ENCODE assay signal across 8 mouse cellular contexts in the genomic region with DNA sequence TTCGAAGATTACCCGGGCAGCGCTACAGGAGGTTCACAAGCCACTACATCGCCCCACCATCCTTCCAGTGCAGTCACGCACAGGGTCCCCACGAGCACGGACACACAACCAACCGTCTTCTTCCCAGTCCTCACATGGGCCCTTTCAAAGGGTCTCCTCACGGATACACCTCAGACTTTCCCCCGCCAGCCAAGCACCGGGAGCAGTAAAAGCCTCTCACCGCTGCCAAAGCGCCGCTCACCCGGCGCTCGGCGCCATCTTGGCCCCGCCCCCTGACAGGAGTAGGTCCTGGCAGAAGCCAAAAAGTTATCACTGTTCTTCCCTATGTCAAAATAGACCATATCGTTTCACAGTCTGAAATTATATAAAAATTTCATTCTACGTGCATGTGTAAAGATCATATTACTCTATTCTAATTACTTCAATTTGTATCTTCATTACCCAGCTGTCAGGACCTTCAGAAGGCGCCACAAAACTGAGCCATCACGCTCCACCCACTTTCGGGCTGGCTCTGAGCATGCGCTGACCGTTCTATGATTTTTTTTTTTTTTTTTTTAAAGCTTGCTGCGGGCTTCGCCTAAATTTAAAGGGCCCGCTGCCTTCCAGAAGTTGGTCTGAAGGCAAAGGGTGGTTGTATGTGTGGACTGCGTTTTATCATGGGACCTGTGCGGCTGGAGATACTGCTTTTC. TPM values are rescaled to one million over a fixed set of nuclear protein-coding genes. Genes with fewer than 3 reads are reported as not detected.
DNase-seq lines count a peak whose midpoint lies in the region; ATAC-seq lines count a peak whose summit lies in the region.

A gene (minus strand): TSS at position 502 of the 689 bp plus-strand sequence.
A gene (plus strand): TSS at position 536 of the 689 bp plus-strand sequence.

- H3K27me3 ChIP-seq in heart, embryonic 14.5 days (ENCODE audit: control insufficient read depth, insufficient read depth, low read length), result no peaks in the 10 kb centered on the region
- H3K27me3 ChIP-seq in liver, embryonic 12.5 days (replicated peaks), result no peaks in the 10 kb centered on the region
- no peaks in the 10 kb centered on the region for H3K27me3 ChIP-seq in splenic B cell, adult 2 months (ENCODE audit: control insufficient read depth, insufficient read depth, low read length, poor library complexity, severe bottlenecking)

- peak within 1 kb of the TSS; percentile 73 to 91 for H3K4me3 ChIP-seq in heart, embryonic 14.5 days (ENCODE audit: control insufficient read depth in 1 of 2, insufficient read depth in 1 of 2, low read depth in 1 of 2, low read length in 2 of 2)
- H3K4me3 ChIP-seq in liver, embryonic 12.5 days, result peak within 1 kb of the TSS; percentile 86

- H3K4me2 ChIP-seq in heart, embryonic 14.5 days (ENCODE audit: low read length), result peak within 1 kb of the TSS; percentile 72
- peak within 1 kb of the TSS; percentile 80 for H3K4me2 ChIP-seq in liver, embryonic 12.5 days

- H3K4me1 ChIP-seq in heart, embryonic 14.5 days (ENCODE audit: control insufficient read depth in 2 of 2, insufficient read depth in 2 of 2, low read length in 2 of 2), result peaks cover 5 to 11% of the 10 kb centered on the region in 2 experiments; a peak in 2 of 4 replicates
- H3K4me1 ChIP-seq in liver, embryonic 12.5 days, result peaks cover 34% of the 10 kb centered on the region

- peak within 1 kb of the TSS; percentile 84 for H3K9ac ChIP-seq in heart, embryonic 14.5 days (ENCODE audit: low read length)
- peak within 1 kb of the TSS; percentile 85 for H3K9ac ChIP-seq in liver, embryonic 12.5 days

- no peaks in the 10 kb centered on the region for H3K9me3 ChIP-seq in heart, embryonic 14.5 days (ENCODE audit: control insufficient read depth, low read length)
- no peaks in the 10 kb centered on the region for H3K9me3 ChIP-seq in liver, embryonic 12.5 days (replicated peaks)

- H3K27ac ChIP-seq in heart, embryonic 14.5 days (replicated peaks in 1 of 2; ENCODE audit: control insufficient read depth in 1 of 2, insufficient read depth in 1 of 2, low read depth in 2 of 2, low read length in 2 of 2), result peak within 1 kb of the TSS; percentile 65 to 74
- peak within 1 kb of the TSS; percentile 85 for H3K27ac ChIP-seq in liver, embryonic 12.5 days

- ATAC-seq in CD4-positive, CD25-positive, alpha-beta regulatory T cell, adult 4 months, result peak; percentile 76
- peak; percentile 87 for ATAC-seq in heart, embryonic 14.5 days (ENCODE audit: insufficient number of reproducible peaks, insufficient read depth, low FRiP score, low read depth)
- ATAC-seq in liver, embryonic 12.5 days, result peak; percentile 83

- H3K36me3 ChIP-seq in heart, embryonic 14.5 days (ENCODE audit: control insufficient read depth, insufficient read depth, low read length), result peaks cover 36% of the 10 kb centered on the region
- H3K36me3 ChIP-seq in liver, embryonic 12.5 days, result peaks cover 46% of the 10 kb centered on the region
- H3K36me3 ChIP-seq in splenic B cell, adult 2 months (ENCODE audit: control insufficient read depth, insufficient read depth, low read length, poor library complexity, severe bottlenecking), result no peaks in the 10 kb centered on the region; the same call in none of the 2 replicates

- peak; percentile 88 for DNase-seq in c-Kit-negative CD71-positive TER-119-positive erythroid progenitor cells, embryonic 14.5 days (ENCODE audit: low read depth, low spot score)
- DNase-seq in fibroblast of lung, adult 2 months (ENCODE audit: low read depth), result peak; percentile 79
- DNase-seq in kidney, postnatal 10 days, result peak; percentile 90
- DNase-seq in naive thymus-derived CD4-positive, alpha-beta T cell, adult 2 months (ENCODE audit: low read depth), result peak; percentile 97
- DNase-seq in splenic B cell, adult 2 months (ENCODE audit: low read depth, low spot score), result peak; percentile 94

- WGBS in heart, embryonic 14.5 days, result under 1% methylated on average over 31 of the region's 31 CpGs
- WGBS in liver, embryonic 12.5 days (ENCODE audit: insufficient replicate concordance), result under 1% methylated on average over 31 of the region's 31 CpGs

RNA-seq across cellular contexts. Expression of the first gene that starts in this region (rescaled TPM):
- polyA plus RNA-seq in CD4-positive, CD25-positive, alpha-beta regulatory T cell, adult 4 months (2017; shearing (Covaris generic)), result 10 to 100 TPM; 60.5 to 73.4 TPM
- polyA plus RNA-seq in heart, embryonic 14.5 days (2014; fragmentation: Nextera tagmentation; extraction: Ambion mirVana), result 65.2 and 66.0 TPM in 2 replicates
- 58.0 and 58.2 TPM in 2 replicates for polyA plus RNA-seq in liver, embryonic 12.5 days (2016; fragmentation: Nextera tagmentation; extraction: Ambion mirVana)

RNA-seq across cellular contexts. Expression of the second gene that starts in this region (rescaled TPM):
- 10 to 100 TPM; 42.2 to 61.8 TPM for polyA plus RNA-seq in CD4-positive, CD25-positive, alpha-beta regulatory T cell, adult 4 months (2017; shearing (Covaris generic))
- 18.5 and 22.8 TPM in 2 replicates for polyA plus RNA-seq in heart, embryonic 14.5 days (2014; fragmentation: Nextera tagmentation; extraction: Ambion mirVana)
- 20.3 and 21.3 TPM in 2 replicates for polyA plus RNA-seq in liver, embryonic 12.5 days (2016; fragmentation: Nextera tagmentation; extraction: Ambion mirVana)

Comparison
In these comparisons a context has a peak if more than half of its experiments do, and no peak if none do; other contexts are left out.
1. Peak in every context shown above with its lines: DNase-seq, ATAC-seq, H3K4me3 ChIP-seq and H3K27ac ChIP-seq.